Mouse (Mus musculus): ENCODE measurements around the gene Alox12e. TPM values are rescaled to one million over a fixed set of nuclear protein-coding genes. Genes with fewer than 3 reads are reported as not detected.

The Alox12e gene
- polyA plus RNA-seq, 1 experiment from 2014 or later, result not detected

- ATAC-seq, result no peak
- H3K36me3 ChIP-seq (ENCODE audit: control insufficient read depth, insufficient read depth, low read length), result no peaks in the 10 kb centered on the region
- H3K27ac ChIP-seq (ENCODE audit: low read depth, low read length), result no peak overlapping the region
- no peaks in the 10 kb centered on the region for H3K27me3 ChIP-seq (replicated peaks; ENCODE audit: control insufficient read depth, insufficient read depth, low read length)
- H3K4me2 ChIP-seq (ENCODE audit: low read length), result no peak overlapping the region
- WGBS, result 33% methylated on average over 4 of the region's 4 CpGs
- DNase-seq (ENCODE audit: low spot score), result peak; percentile 70
- H3K9ac ChIP-seq (ENCODE audit: low read length), result no peak overlapping the region
- H3K4me3 ChIP-seq (ENCODE audit: low read depth, low read length), result no peak overlapping the region
- no peaks in the 10 kb centered on the region for H3K4me1 ChIP-seq (ENCODE audit: control insufficient read depth, insufficient read depth, low read length)
- H3K9me3 ChIP-seq (replicated peaks; ENCODE audit: control insufficient read depth, low read length), result no peaks in the 10 kb centered on the region
Observed at GRCm38 (mm10) chr11:70334477-70334876, 12.0 kb upstream of the Alox12e start.

- 89% methylated on average over 8 of the region's 8 CpGs for WGBS
- H3K9me3 ChIP-seq (replicated peaks; ENCODE audit: control insufficient read depth, low read length), result no peaks in the 10 kb centered on the region
- DNase-seq (ENCODE audit: low spot score), result no peak
- H3K36me3 ChIP-seq (ENCODE audit: control insufficient read depth, insufficient read depth, low read length), result no peaks in the 10 kb centered on the region
- H3K9ac ChIP-seq (ENCODE audit: low read length), result no peak overlapping the region
- no peak overlapping the region for H3K27ac ChIP-seq (ENCODE audit: low read depth, low read length)
- peaks cover 25% of the 10 kb centered on the region for H3K27me3 ChIP-seq (replicated peaks; ENCODE audit: control insufficient read depth, insufficient read depth, low read length)
- ATAC-seq, result no peak
- H3K4me3 ChIP-seq (ENCODE audit: low read depth, low read length), result no peak overlapping the region
- no peaks in the 10 kb centered on the region for H3K4me1 ChIP-seq (ENCODE audit: control insufficient read depth, insufficient read depth, low read length)
- H3K4me2 ChIP-seq (ENCODE audit: low read length), result no peak overlapping the region
Observed at GRCm38 (mm10) chr11:70324726-70325125, 2.3 kb upstream of the Alox12e start.

GRCm38 (mm10) chr11:70321664-70322063, 764 bp downstream of the Alox12e start:
- DNase-seq (ENCODE audit: low spot score) (peak; percentile 53), ATAC-seq (no peak)
- H3K27me3 ChIP-seq (replicated peaks; ENCODE audit: control insufficient read depth, insufficient read depth, low read length), result peaks cover 25% of the 10 kb centered on the region
- no peak overlapping the region for H3K4me2 ChIP-seq (ENCODE audit: low read length)
- no peak overlapping the region for H3K4me3 ChIP-seq (ENCODE audit: low read depth, low read length)
- no peaks in the 10 kb centered on the region for H3K9me3 ChIP-seq (replicated peaks; ENCODE audit: control insufficient read depth, low read length)
- H3K36me3 ChIP-seq (ENCODE audit: control insufficient read depth, insufficient read depth, low read length), result no peaks in the 10 kb centered on the region
- no peak overlapping the region for H3K9ac ChIP-seq (ENCODE audit: low read length)
- no peaks in the 10 kb centered on the region for H3K4me1 ChIP-seq (ENCODE audit: control insufficient read depth, insufficient read depth, low read length)
- under 1% methylated on average over 15 of the region's 15 CpGs for WGBS
- no peak overlapping the region for H3K27ac ChIP-seq (ENCODE audit: low read depth, low read length)

- DNase-seq (ENCODE audit: low spot score) (no peak), ATAC-seq (no peak)
- whole genome bisulfite sequencing, result 77% methylated on average over 12 of the region's 12 CpGs
- no peak overlapping the region for H3K4me3 ChIP-seq (ENCODE audit: low read depth, low read length)
- H3K4me2 ChIP-seq (ENCODE audit: low read length), result no peak overlapping the region
- peaks cover 25% of the 10 kb centered on the region for H3K27me3 ChIP-seq (replicated peaks; ENCODE audit: control insufficient read depth, insufficient read depth, low read length)
- no peaks in the 10 kb centered on the region for H3K36me3 ChIP-seq (ENCODE audit: control insufficient read depth, insufficient read depth, low read length)
- no peak overlapping the region for H3K9ac ChIP-seq (ENCODE audit: low read length)
- no peaks in the 10 kb centered on the region for H3K9me3 ChIP-seq (replicated peaks; ENCODE audit: control insufficient read depth, low read length)
- H3K27ac ChIP-seq (ENCODE audit: low read depth, low read length), result no peak overlapping the region
- H3K4me1 ChIP-seq (ENCODE audit: control insufficient read depth, insufficient read depth, low read length), result no peaks in the 10 kb centered on the region
Observed at GRCm38 (mm10) chr11:70319614-70320013, 2.8 kb downstream of the Alox12e start.

GRCm38 (mm10) chr11:70313833-70314232, 8.6 kb downstream of the Alox12e start:
- ATAC-seq (no peak), DNase-seq (ENCODE audit: low spot score) (peak; percentile 13)
- Histone ChIP-seq H3K4me3 (ENCODE audit: low read depth, low read length) (no peak overlapping the region), H3K9ac (ENCODE audit: low read length) (no peak overlapping the region), H3K36me3 (ENCODE audit: control insufficient read depth, insufficient read depth, low read length) (no peaks in the 10 kb centered on the region), H3K9me3 (replicated peaks; ENCODE audit: control insufficient read depth, low read length) (no peaks in the 10 kb centered on the region), H3K27ac (ENCODE audit: low read depth, low read length) (no peak overlapping the region), H3K27me3 (replicated peaks; ENCODE audit: control insufficient read depth, insufficient read depth, low read length) (no peaks in the 10 kb centered on the region), H3K4me2 (ENCODE audit: low read length) (no peak overlapping the region), H3K4me1 (ENCODE audit: control insufficient read depth, insufficient read depth, low read length) (no peaks in the 10 kb centered on the region)
- WGBS, result 43% methylated on average over 7 of the region's 7 CpGs

GRCm38 (mm10) chr11:70309341-70309740, 13.1 kb downstream of the Alox12e start:
- WGBS, result 28% methylated on average over 9 of the region's 9 CpGs
- Histone ChIP-seq H3K4me1 (ENCODE audit: control insufficient read depth, insufficient read depth, low read length) (no peaks in the 10 kb centered on the region), H3K27ac (ENCODE audit: low read depth, low read length) (no peak overlapping the region), H3K9me3 (replicated peaks; ENCODE audit: control insufficient read depth, low read length) (no peaks in the 10 kb centered on the region), H3K9ac (ENCODE audit: low read length) (no peak overlapping the region), H3K27me3 (replicated peaks; ENCODE audit: control insufficient read depth, insufficient read depth, low read length) (no peaks in the 10 kb centered on the region), H3K4me3 (ENCODE audit: low read depth, low read length) (no peak overlapping the region), H3K4me2 (ENCODE audit: low read length) (no peak overlapping the region), H3K36me3 (ENCODE audit: control insufficient read depth, insufficient read depth, low read length) (no peaks in the 10 kb centered on the region)
- ATAC-seq, result no peak
- peak; percentile 67 for DNase-seq (ENCODE audit: low spot score)

GRCm38 (mm10) chr11:70308296-70308695, 14.1 kb downstream of the Alox12e start:
- H3K4me3 ChIP-seq (ENCODE audit: low read depth, low read length), result no peak overlapping the region
- no peak overlapping the region for H3K4me2 ChIP-seq (ENCODE audit: low read length)
- no peak overlapping the region for H3K9ac ChIP-seq (ENCODE audit: low read length)
- no peak overlapping the region for H3K27ac ChIP-seq (ENCODE audit: low read depth, low read length)
- H3K27me3 ChIP-seq (replicated peaks; ENCODE audit: control insufficient read depth, insufficient read depth, low read length), result no peaks in the 10 kb centered on the region
- 100% methylated on average over 2 of the region's 2 CpGs for WGBS
- no peaks in the 10 kb centered on the region for H3K9me3 ChIP-seq (replicated peaks; ENCODE audit: control insufficient read depth, low read length)
- DNase-seq (ENCODE audit: low spot score) (peak; percentile 17), ATAC-seq (no peak)
- H3K4me1 ChIP-seq (ENCODE audit: control insufficient read depth, insufficient read depth, low read length), result no peaks in the 10 kb centered on the region
- H3K36me3 ChIP-seq (ENCODE audit: control insufficient read depth, insufficient read depth, low read length), result no peaks in the 10 kb centered on the region

- Histone ChIP-seq H3K4me3 (ENCODE audit: low read depth, low read length) (no peak overlapping the region), H3K27me3 (replicated peaks; ENCODE audit: control insufficient read depth, insufficient read depth, low read length) (no peaks in the 10 kb centered on the region), H3K4me1 (ENCODE audit: control insufficient read depth, insufficient read depth, low read length) (no peaks in the 10 kb centered on the region), H3K27ac (ENCODE audit: low read depth, low read length) (no peak overlapping the region), H3K36me3 (ENCODE audit: control insufficient read depth, insufficient read depth, low read length) (no peaks in the 10 kb centered on the region), H3K4me2 (ENCODE audit: low read length) (no peak overlapping the region), H3K9ac (ENCODE audit: low read length) (no peak overlapping the region), H3K9me3 (replicated peaks; ENCODE audit: control insufficient read depth, low read length) (no peaks in the 10 kb centered on the region)
- no peak for DNase-seq (ENCODE audit: low spot score)
- no peak for ATAC-seq
- WGBS, result 80% methylated on average over 7 of the region's 7 CpGs
Observed at GRCm38 (mm10) chr11:70306159-70306558, 16.3 kb downstream of the Alox12e start.

- ATAC-seq, result no peak
- WGBS, result 90% methylated on average over 4 of the region's 4 CpGs
- Histone ChIP-seq H3K4me1 (ENCODE audit: control insufficient read depth, insufficient read depth, low read length) (no peaks in the 10 kb centered on the region), H3K4me3 (ENCODE audit: low read depth, low read length) (no peak overlapping the region), H3K36me3 (ENCODE audit: control insufficient read depth, insufficient read depth, low read length) (no peaks in the 10 kb centered on the region), H3K9ac (ENCODE audit: low read length) (no peak overlapping the region), H3K9me3 (replicated peaks; ENCODE audit: control insufficient read depth, low read length) (no peaks in the 10 kb centered on the region), H3K27ac (ENCODE audit: low read depth, low read length) (no peak overlapping the region), H3K4me2 (ENCODE audit: low read length) (no peak overlapping the region), H3K27me3 (replicated peaks; ENCODE audit: control insufficient read depth, insufficient read depth, low read length) (no peaks in the 10 kb centered on the region)
- DNase-seq (ENCODE audit: low spot score), result no peak
Observed at GRCm38 (mm10) chr11:70302293-70302692, 20.1 kb downstream of the Alox12e start.

All from forebrain, embryonic 14.5 days (tissue).